Mouse (Mus musculus) ovary, postnatal 10 days (tissue): ENCODE data around the gene Rai1.

Source experiments
- DNase-seq: peaks from one replicate; pipeline ENCODE4 v3.0.0; 2022; ENCODE audit warnings: low spot score

Rai1 gene

DNA sequence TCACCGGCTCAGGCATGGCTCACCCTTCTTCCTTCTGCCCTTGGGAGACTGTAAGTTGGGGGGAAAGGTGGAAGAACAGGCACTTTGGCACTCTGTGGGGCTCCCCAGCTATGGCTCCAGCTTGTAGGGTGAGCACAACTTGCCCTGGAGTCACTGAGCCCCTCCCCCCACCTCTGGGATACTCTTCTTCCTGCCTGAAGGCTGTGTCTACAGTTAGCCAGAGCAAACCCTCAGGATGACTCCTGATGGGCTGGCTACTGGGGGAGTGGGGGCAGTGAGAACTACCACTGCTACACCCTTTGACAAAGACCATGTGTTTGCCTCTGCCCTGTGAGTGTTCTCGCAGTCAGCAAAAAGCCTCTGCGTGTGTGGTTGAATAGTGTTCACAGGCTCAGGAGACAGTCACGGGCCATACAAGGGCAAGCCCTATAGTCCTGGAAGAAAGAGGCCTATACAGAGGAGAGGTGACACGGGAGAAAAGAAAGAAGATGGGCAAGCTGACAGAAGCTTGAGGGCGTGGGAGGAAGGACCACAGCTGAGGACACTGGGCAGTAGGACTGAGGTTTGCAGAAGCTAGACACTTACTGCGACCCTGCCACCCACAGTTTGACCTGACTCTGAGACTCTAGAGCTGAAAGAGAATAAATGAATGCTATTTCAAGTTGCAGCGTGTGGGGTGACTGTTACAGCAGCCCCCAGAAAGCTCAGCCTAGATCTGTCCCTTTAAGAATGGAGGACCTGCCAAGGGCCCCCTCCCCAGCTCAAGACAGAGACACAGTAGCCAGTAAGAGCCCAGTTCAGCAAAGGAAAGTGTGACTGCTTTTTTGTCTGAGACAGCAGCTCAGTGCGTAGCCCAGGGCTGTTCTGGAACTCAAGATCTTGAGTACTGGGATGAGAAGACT lies 9.7 kb upstream of the Rai1 start:
- no peak for DNase-seq

- no peak for DNase-seq
These were observed 5.1 kb upstream of the Rai1 start for GRCm38 (mm10) chr11:60099555-60100186.

DNA sequence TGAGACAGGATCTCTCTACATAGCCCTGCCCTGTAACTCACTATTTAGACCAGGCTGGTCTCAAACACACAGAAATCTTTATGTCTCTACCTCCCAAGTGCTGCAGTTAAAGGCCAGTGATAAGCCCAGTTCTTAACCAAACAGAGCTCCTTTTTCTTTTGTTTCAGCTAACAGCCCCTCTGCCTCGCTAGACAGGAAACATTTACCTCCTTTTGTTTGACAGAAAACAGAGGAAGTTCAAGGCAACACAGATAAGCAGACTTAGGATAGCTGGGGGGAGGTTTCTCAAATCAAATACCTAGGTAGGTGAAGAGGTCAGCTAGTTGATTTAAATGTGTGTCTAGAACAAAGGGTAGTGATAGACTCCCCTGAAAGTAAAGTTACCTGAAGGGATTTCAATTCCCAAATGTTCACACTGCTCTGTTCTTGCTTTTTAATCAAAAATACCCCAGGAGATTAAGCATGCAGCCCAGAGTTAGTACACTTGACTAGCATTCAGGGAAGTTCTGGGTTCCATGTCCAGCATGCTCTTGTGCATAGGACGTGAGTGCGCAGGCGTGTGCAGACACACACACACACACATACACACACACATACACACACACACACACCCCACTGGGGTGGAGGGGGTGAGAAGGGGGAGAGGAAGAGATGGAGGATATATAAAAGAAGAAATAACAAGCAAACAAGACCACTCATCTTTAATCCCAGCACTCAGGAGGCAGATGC lies 3.8 kb upstream of the Rai1 start:
- no peak for DNase-seq

- DNase-seq: no peak
These were observed 2.8 kb upstream of the Rai1 start for GRCm38 (mm10) chr11:60101986-60102385.

DNA sequence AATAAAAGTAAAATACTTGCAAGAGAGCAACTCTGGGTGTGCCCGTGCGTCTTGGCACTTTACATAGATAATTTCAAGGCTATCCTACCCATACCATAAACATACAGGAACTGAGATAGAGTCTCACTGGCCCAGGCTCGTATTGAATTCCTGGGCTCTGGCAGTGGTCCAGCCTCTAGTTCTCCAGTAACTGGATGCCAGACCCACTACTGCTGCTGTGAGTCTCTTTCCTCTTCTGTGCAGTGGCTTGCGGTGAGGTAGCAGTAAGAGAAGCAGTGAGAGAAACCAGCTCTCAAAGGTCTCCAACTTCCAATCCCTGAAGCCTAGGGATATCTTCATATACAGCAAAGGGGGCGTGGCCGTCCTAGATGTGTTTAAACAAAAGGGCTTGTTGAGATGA lies 2.1 kb upstream of the Rai1 start:
- DNase-seq: no peak

DNA sequence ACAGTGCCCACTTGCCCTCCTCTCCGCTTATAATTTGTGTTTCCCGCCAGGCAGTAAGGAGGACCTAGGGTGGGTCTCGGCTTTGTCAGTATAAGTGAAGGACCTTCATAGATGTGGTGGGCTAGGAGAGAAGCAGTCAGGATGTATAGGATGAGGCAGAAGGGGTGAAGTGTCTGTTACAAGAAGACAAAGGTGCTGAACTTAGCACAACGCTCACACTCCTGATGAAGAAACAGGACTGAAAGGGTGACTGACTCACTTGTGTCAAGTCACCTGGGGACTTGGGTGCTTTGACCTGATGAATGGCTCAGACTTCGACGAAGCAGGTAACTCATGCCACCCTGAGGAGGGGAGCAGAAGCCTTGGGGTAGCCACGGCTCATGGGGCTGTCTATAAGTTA lies 1.2 kb upstream of the Rai1 start:
- no peak for DNase-seq

GRCm38 (mm10) chr11:60105593-60106542 lies 1.1 kb downstream of the Rai1 start:
- DNase-seq: peak; percentile 51

- peak; percentile 39 for DNase-seq
These were observed 1.8 kb downstream of the Rai1 start for GRCm38 (mm10) chr11:60106543-60107110.

GRCm38 (mm10) chr11:60107449-60107848 lies 2.6 kb downstream of the Rai1 start:
- DNase-seq: no peak

DNA sequence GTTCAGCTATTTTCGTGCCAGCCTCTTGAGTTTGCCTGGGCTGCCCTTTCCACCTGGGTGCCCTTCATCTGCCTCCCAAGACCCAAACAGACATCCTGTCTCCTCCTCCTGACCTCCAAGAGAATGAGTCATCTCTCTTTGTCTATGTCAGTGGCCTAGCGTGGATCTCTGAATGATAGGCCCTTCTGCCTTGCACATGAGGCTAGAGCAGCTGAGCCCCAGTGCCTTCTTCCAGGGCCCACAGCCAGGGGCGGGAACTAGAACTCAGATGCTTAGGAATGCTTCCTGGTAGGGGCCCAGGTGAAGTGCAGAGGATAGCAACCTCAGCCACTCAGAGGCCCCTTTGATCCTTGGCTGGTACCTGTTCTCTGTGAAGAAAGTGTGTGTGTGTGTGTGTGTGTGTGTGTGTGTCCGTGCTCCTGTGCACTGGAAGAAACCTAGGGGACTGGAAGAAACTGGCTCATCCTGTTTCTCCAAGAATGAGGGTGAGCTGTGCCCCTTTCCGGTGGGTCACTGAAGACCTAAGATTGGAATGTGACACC lies 3.9 kb downstream of the Rai1 start:
- DNase-seq: no peak

- no peak for DNase-seq
These were observed 5.6 kb downstream of the Rai1 start for GRCm38 (mm10) chr11:60110386-60110785.

- DNase-seq: no peak
These were observed 6.8 kb downstream of the Rai1 start for GRCm38 (mm10) chr11:60111576-60111975.

- no peak for DNase-seq
These were observed 8.8 kb downstream of the Rai1 start for GRCm38 (mm10) chr11:60113624-60114023.

- peak; percentile 24 for DNase-seq
These were observed 9.6 kb downstream of the Rai1 start for GRCm38 (mm10) chr11:60114296-60115023.

- peak; percentile 79 for DNase-seq
These were observed 10.3 kb downstream of the Rai1 start for GRCm38 (mm10) chr11:60115024-60115538.

GRCm38 (mm10) chr11:60115638-60116276 lies 10.9 kb downstream of the Rai1 start:
- DNase-seq: no peak

DNA sequence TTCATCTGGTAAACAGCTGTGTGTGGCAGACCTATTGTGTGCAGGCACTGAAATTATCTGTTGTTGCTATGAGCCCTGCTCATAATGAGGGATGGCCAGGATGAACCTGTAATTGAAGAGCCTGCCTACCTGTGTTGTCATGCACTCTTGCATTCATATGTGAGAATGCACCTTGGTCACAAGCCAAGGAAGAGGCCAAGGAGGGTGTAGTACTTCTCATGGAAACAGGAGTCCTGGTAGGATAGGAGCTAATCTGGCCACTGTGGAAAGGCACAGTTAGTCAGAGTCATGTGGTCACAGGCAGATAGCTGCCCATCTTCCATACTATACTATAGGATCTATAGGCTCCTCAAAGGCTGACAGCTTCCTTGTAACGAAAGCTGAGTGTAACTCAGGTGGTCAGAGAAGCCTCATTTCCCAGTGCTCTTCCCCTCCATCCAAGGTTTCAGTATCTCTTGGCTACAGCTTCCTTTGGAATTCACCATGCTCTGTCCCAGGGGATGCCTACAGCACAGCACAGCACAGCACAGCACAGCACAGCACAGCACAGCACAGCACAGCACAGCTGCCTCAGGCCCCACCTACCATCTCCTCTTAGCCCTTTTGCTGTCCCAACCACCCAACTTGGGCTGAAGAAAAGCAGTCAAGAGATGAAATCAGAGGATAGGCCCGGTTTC lies 15.9 kb downstream of the Rai1 start:
- no peak for DNase-seq

GRCm38 (mm10) chr11:60122611-60123010 lies 17.8 kb downstream of the Rai1 start:
- DNase-seq: no peak

GRCm38 (mm10) chr11:60127048-60127447 lies 22.2 kb downstream of the Rai1 start:
- DNase-seq: no peak
